Mouse (Mus musculus): ENCODE measurements at regions not wholly inside any gene's neighbourhood (a gene's known extent, or its start where the extent isn't known, plus 50 kb on each side); places are given as distances from the start of the nearest gene placed in this dataset.

- no peak for DNase-seq (ENCODE audit: low read depth, low spot score)
These were observed 82.2 kb upstream of the Errfi1 start for GRCm38 (mm10) chr4:150771469-150771868.

GRCm38 (mm10) chr4:150769043-150769442 lies 84.7 kb upstream of the Errfi1 start:
- no peak for DNase-seq (ENCODE audit: low read depth, low spot score)

- peak; percentile 55 for DNase-seq (ENCODE audit: low read depth, low spot score)
These were observed 95.1 kb upstream of the Errfi1 start for GRCm38 (mm10) chr4:150758467-150759237.

GRCm38 (mm10) chr4:150757815-150758426 lies 95.8 kb upstream of the Errfi1 start:
- DNase-seq (ENCODE audit: low read depth, low spot score), result no peak

GRCm38 (mm10) chr4:150757291-150757741 lies 96.4 kb upstream of the Errfi1 start:
- no peak for DNase-seq (ENCODE audit: low read depth, low spot score)

GRCm38 (mm10) chr4:150755446-150755845 lies 98.3 kb upstream of the Errfi1 start:
- no peak for DNase-seq (ENCODE audit: low read depth, low spot score)

GRCm38 (mm10) chr4:150752151-150752550 lies 100.2 kb upstream of the Slc45a1 start:
- DNase-seq (ENCODE audit: low read depth, low spot score), result no peak

- no peak for DNase-seq (ENCODE audit: low read depth, low spot score)
These were observed 98.7 kb upstream of the Slc45a1 start for GRCm38 (mm10) chr4:150750445-150751213.

GRCm38 (mm10) chr4:150749066-150749465 lies 97.1 kb upstream of the Slc45a1 start:
- no peak for DNase-seq (ENCODE audit: low read depth, low spot score)

- no peak for DNase-seq (ENCODE audit: low read depth, low spot score)
These were observed 96.4 kb upstream of the Slc45a1 start for GRCm38 (mm10) chr4:150748099-150749000.

GRCm38 (mm10) chr4:150746430-150746923 lies 94.5 kb upstream of the Slc45a1 start:
- no peak for DNase-seq (ENCODE audit: low read depth, low spot score)

GRCm38 (mm10) chr4:150745529-150746429 lies 93.8 kb upstream of the Slc45a1 start:
- DNase-seq (ENCODE audit: low read depth, low spot score), result no peak

- no peak for DNase-seq (ENCODE audit: low read depth, low spot score)
These were observed 91.5 kb upstream of the Slc45a1 start for GRCm38 (mm10) chr4:150743508-150743907.

- no peak for DNase-seq (ENCODE audit: low read depth, low spot score)
These were observed 91.1 kb upstream of the Slc45a1 start for GRCm38 (mm10) chr4:150743103-150743502.

GRCm38 (mm10) chr4:150741810-150742209 lies 89.8 kb upstream of the Slc45a1 start:
- no peak for DNase-seq (ENCODE audit: low read depth, low spot score)

- DNase-seq (ENCODE audit: low read depth, low spot score), result no peak
These were observed 88.2 kb upstream of the Slc45a1 start for GRCm38 (mm10) chr4:150740167-150740566.

GRCm38 (mm10) chr4:150738736-150739135 lies 86.8 kb upstream of the Slc45a1 start:
- no peak for DNase-seq (ENCODE audit: low read depth, low spot score)

- no peak for DNase-seq (ENCODE audit: low read depth, low spot score)
These were observed 78.3 kb upstream of the Slc45a1 start for GRCm38 (mm10) chr4:150730061-150730812.

GRCm38 (mm10) chr4:150726539-150726938 lies 74.6 kb upstream of the Slc45a1 start:
- DNase-seq (ENCODE audit: low read depth, low spot score), result no peak

Data from embryo, embryonic 11.5 days (tissue).